Mouse (Mus musculus) neural tube, embryonic 14.5 days (tissue): ENCODE data around the gene Tex14. TPM values are rescaled to one million over a fixed set of nuclear protein-coding genes. Genes with fewer than 3 reads are reported as not detected.

Experiments
- ATAC-seq: fragments of 200-750 bp; cut with Nextera tagmentation; 2 replicates; pipeline ENCODE4 v1.8.0; 2017; ENCODE audit warnings: low read depth, mild to moderate bottlenecking, moderate TSS enrichment, moderate library complexity
- H3K27ac ChIP-seq: fragments of 300-500 bp; sonication (generic); 2 replicates; pipeline ENCODE4 v1.5.1; 2014; ENCODE audit warnings: low read depth, mild to moderate bottlenecking, control low read depth, low read length, moderate library complexity, mixed read lengths
- H3K27me3 ChIP-seq: fragments of 300-500 bp; sonication (generic); 2 replicates; pipeline ENCODE4 v1.6.1; 2014; ENCODE audit warnings: low read length; ENCODE audit not compliant: control insufficient read depth, insufficient read depth
- H3K36me3 ChIP-seq: fragments of 300-500 bp; sonication (generic); 2 replicates; pipeline ENCODE4 v1.6.1; 2014; ENCODE audit warnings: low read length, mixed read lengths; ENCODE audit not compliant: control insufficient read depth, insufficient read depth
- H3K4me1 ChIP-seq: fragments of 300-500 bp; sonication (generic); 2 replicates; pipeline ENCODE4 v1.6.1; 2014; ENCODE audit warnings: low read length; ENCODE audit not compliant: control insufficient read depth, insufficient read depth
- H3K4me2 ChIP-seq: fragments of 300-500 bp; sonication (generic); 2 replicates; pipeline ENCODE4 v1.6.1; 2014; ENCODE audit warnings: mild to moderate bottlenecking, low read depth, low read length, control low read depth
- H3K4me3 ChIP-seq: fragments of 300-500 bp; sonication (generic); 2 replicates; pipeline ENCODE4 v1.5.1; 2014; ENCODE audit warnings: low read depth, low read length, control low read depth, mixed read lengths
- H3K9ac ChIP-seq: fragments of 300-500 bp; sonication (generic); replicated peaks from 2 replicates; pipeline ENCODE4 v1.6.1; 2014; ENCODE audit warnings: low read depth, mild to moderate bottlenecking, control low read depth, low read length, mixed read lengths
- H3K9me3 ChIP-seq: fragments of 300-500 bp; sonication (generic); 2 replicates; pipeline ENCODE4 v1.6.1; 2016; ENCODE audit warnings: low read length; ENCODE audit not compliant: control insufficient read depth
- WGBS: fragments of 180-500 bp; shearing (Covaris S2); extraction: QIAGEN DNeasy Blood & Tissue Kit; methylation state at CpG from one replicate; pipeline ENCODE4 v1.1.7; 2014; 5-methylcytosine and 5-hydroxymethylcytosine counted together
- polyA plus RNA-seq: library from polyadenylated mRNA; unstranded; fragments of >200 nt; fragmentation: Nextera tagmentation; extraction: Ambion mirVana; gene quantifications from 2 replicates; pipeline ENCODE4 v1.2.1, GENCODE M21; 2014

Gene Tex14
- polyA plus RNA-seq, 1 experiment from 2014 or later: 0.51 TPM

DNA sequence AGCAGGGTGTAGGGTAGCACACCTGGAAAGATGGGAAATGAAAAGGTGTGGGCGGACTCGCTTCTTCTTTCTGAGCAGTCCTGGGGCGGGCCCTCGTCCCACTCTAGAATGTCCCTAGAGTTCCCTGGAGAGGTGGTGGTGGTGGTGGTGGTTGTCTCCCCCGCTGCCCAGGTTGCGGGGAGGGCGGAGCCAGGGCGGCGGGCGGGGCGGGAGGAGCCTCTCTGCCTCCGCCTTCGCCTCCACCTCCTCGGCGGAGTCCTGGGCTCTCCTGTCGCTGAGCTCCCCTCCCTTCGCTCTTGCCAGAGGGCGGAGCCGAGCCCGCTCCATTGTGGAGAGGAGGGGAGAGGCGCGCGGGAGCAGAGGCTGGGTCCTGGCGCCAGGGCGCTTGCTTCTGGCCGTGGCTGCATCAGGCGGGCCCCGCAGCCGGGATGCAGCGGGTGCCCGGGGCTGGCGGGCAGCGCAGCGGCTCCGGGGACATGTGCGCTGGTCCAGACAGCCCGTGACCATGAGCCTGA, 190.5 kb downstream of the Tex14 start:
- H3K27me3 ChIP-seq: no peaks in the 10 kb centered on the region
- H3K27ac ChIP-seq: peak overlapping the region; percentile 85
- WGBS: 4% methylated on average over 18 of the region's 37 CpGs
- peaks cover 28% of the 10 kb centered on the region for H3K4me1 ChIP-seq
- H3K4me3 ChIP-seq: peak overlapping the region; percentile 87
- peak; percentile 50 for ATAC-seq
- H3K36me3 ChIP-seq: peaks cover 27% of the 10 kb centered on the region
- peak overlapping the region; percentile 80 for H3K4me2 ChIP-seq
- peak overlapping the region; percentile 93 for H3K9ac ChIP-seq
- H3K9me3 ChIP-seq: no peaks in the 10 kb centered on the region

DNA sequence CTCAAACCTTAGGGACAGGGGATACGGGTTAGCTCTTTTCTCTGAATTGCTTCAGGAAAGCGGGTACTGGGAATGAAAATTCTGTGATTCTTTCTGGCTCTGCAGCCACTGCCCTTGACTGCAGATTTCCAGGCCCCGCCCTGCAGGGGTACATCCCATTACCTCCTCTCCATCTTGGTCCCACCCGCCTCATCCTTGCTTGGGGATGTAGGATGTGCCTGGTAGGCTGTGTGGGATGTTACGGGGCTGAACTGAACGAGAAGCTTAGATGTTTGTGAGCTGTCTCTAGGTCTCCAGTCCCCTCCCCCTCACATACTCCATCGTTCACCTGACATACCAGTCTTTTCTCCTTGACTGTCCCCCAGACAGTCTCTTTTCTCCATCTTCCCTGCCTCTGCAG, 191.1 kb downstream of the Tex14 start:
- Histone ChIP-seq H3K36me3 (peaks cover 33% of the 10 kb centered on the region), H3K9me3 (no peaks in the 10 kb centered on the region), H3K4me2 (peak overlapping the region; percentile 80), H3K27ac (peak overlapping the region; percentile 85), H3K27me3 (no peaks in the 10 kb centered on the region), H3K9ac (peak overlapping the region; percentile 93), H3K4me1 (peaks cover 24% of the 10 kb centered on the region), H3K4me3 (peak overlapping the region; percentile 87)
- WGBS: 3% methylated on average over 7 of the region's 7 CpGs
- no peak for ATAC-seq

DNA sequence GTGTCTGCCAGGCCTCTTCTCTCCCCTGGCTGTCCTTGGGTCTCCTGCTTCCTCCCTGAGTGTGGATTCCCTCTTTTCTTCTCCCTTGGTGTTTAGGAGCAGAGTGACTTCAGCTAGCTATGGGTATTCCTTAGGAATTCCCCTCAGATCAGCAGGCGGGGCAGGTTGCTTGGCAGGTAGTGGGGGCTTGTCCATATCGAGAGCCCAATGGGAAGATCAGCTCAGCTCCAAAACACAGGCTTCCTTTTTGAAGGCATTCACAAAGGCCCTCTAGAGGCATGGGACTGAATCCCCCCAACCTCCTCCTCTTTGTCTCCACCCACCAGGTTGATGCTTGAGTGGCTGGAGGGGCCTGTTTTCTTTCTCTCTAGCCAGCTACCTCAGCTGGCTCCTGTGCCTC, 191.6 kb downstream of the Tex14 start:
- Histone ChIP-seq H3K9me3 (no peaks in the 10 kb centered on the region), H3K27ac (peak overlapping the region; percentile 85), H3K4me3 (peak overlapping the region; percentile 87), H3K4me2 (peak overlapping the region; percentile 80), H3K36me3 (peaks cover 37% of the 10 kb centered on the region), H3K9ac (peak overlapping the region; percentile 93), H3K4me1 (peaks cover 24% of the 10 kb centered on the region), H3K27me3 (no peaks in the 10 kb centered on the region)
- 37% methylated on average over 2 of the region's 2 CpGs for WGBS
- ATAC-seq: no peak

DNA sequence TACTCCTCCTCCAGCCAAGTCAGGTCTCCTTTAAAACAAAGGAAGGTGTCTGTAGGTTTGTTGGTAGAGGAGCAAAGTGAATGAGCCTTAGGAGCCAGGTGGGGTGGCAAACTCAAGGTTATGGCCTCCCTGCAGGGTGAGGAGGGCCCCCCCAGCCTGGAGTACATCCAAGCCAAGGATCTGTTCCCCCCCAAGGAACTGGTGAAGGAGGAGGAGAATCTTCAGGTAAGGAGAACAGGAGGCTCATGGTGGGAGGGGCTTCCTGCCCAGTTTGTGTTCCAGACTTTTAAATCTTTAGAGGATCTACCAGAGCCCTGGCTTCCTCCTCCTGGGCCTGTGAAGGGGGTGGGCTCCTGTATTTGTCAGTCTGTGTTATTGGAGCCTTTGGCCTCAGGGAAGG, 192.2 kb downstream of the Tex14 start:
- Histone ChIP-seq H3K27me3 (no peaks in the 10 kb centered on the region), H3K4me3 (peak overlapping the region; percentile 87), H3K4me2 (peak overlapping the region; percentile 80), H3K9me3 (no peaks in the 10 kb centered on the region), H3K36me3 (peaks cover 43% of the 10 kb centered on the region), H3K27ac (peak overlapping the region; percentile 85; the same call in 1 of the 2 replicates), H3K9ac (peak overlapping the region; percentile 93), H3K4me1 (peaks cover 24% of the 10 kb centered on the region)
- ATAC-seq: no peak

DNA sequence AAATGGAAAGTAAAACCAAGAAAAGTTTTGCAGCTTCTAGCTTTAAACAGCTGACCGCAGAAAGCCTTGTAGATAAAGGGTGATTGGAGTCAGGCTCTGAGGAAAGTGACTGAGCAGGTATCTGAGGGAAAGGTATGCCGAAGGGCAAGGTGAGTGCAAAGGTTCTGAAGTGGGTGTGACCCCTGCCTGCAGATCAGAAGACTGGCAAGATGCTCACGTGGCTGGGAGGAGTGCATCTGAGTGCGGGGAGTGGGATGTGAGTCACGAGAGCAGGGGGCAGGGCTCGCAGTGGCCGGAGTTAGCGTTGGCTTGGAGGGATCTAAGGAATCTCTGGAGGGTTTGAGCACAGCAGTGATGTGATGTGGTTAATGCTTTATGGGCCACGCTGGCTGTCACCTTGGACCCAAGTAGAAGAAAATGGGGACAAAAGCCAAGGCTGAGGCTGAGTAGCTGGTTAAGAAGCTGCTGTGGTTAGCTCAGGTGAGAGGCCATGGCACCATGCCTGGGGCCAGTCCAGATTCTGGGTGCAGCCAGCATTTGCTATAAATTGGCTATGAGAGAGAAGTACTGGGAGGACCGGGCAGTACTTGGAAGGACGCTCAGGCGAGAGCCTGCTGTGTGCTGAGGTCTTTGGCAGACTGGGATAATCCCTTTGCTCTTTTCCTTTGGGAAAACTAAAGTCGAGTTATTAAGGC, 194.7 kb downstream of the Tex14 start:
- no peak overlapping the region for H3K9ac ChIP-seq
- H3K36me3 ChIP-seq: peaks cover 68% of the 10 kb centered on the region
- peaks cover 15% of the 10 kb centered on the region; the same call in 1 of the 2 replicates for H3K4me1 ChIP-seq
- ATAC-seq: no peak
- H3K27me3 ChIP-seq: no peaks in the 10 kb centered on the region
- WGBS: 90% methylated on average over 13 of the region's 13 CpGs
- H3K4me2 ChIP-seq: no peak overlapping the region
- no peak overlapping the region for H3K4me3 ChIP-seq
- H3K9me3 ChIP-seq: no peaks in the 10 kb centered on the region
- no peak overlapping the region for H3K27ac ChIP-seq

DNA sequence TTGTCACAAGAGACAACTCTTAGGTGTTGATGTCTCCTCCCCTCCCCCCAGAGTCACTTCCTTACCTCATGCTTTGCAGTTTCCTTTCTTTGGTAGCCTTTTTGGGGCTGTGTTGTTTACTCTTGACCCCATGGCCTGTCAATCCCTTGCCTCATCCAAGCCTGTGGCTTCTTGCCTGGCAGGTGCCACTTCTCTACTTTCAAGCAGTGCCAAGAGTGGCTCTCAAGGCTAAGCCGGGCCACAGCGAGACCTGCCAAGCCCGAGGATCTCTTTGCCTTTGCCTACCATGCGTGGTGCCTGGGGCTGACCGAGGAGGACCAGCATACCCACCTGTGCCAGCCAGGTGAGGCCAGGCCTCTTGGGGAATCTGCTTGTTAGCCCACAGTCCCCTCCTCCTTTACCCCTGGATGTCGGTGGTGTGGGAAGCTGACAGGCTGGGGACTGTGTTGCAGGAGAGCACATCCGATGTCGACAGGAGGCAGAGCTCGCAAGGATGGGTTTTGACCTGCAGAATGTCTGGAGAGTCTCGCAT, 195.5 kb downstream of the Tex14 start:
- ATAC-seq: no peak
- peaks cover 76% of the 10 kb centered on the region for H3K36me3 ChIP-seq
- 95% methylated on average over 10 of the region's 10 CpGs for WGBS

DNA sequence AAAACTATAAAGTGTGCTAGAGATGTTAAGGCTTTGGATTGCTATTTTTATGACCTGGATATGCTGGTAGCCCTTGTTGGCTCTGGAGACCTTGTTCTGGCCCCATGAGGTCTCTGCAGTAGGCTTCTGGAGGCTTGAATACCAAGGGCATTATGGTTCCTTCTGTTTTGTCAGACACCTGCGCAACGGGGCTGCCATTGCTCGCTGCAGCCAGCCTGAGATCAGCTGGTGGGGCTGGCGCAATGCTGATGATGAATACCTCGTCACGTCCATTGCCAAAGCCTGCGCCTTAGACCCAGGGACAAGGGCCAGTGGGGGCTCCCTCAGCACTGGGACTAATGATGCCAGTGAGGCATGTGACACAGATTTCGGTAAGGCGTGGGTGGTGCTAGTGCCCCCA, 197.4 kb downstream of the Tex14 start:
- H3K9me3 ChIP-seq: no peaks in the 10 kb centered on the region
- no peak for ATAC-seq
- H3K36me3 ChIP-seq: peaks cover 93% of the 10 kb centered on the region
- WGBS: 93% methylated on average over 9 of the region's 9 CpGs
- no peak overlapping the region for H3K4me2 ChIP-seq
- no peak overlapping the region for H3K9ac ChIP-seq
- no peaks in the 10 kb centered on the region for H3K27me3 ChIP-seq
- no peak overlapping the region for H3K4me3 ChIP-seq
- no peaks in the 10 kb centered on the region for H3K4me1 ChIP-seq
- H3K27ac ChIP-seq: no peak overlapping the region

More for the DNA sequence above, 195.5 kb downstream of the Tex14 start:
- Histone ChIP-seq H3K9me3 (no peaks in the 10 kb centered on the region), H3K4me1 (peaks cover 11% of the 10 kb centered on the region; the same call in 1 of the 2 replicates), H3K4me3 (no peak overlapping the region), H3K27ac (no peak overlapping the region), H3K9ac (no peak overlapping the region), H3K4me2 (no peak overlapping the region), H3K27me3 (no peaks in the 10 kb centered on the region)

DNA sequence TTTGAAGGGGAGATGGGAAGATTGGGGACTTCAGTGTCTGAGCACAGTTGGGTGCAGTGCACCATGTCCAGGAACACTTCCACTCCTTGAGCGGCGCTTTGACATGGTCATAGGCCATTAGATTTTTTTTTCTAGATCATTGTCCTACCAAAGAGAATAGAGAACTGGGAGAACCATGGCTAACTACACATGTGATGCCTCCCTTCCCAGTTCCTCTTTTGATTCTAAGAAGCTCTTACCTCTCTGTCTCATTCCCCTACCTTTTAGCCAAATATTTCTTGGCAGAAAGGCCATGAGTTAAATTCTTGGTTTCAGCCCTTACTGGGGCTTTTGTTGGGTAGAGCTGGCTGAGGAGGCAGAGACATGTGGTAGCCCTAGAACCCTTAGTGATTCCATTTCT, 198.7 kb downstream of the Tex14 start:
- Histone ChIP-seq H3K4me2 (no peak overlapping the region), H3K27ac (no peak overlapping the region), H3K4me1 (no peaks in the 10 kb centered on the region), H3K27me3 (no peaks in the 10 kb centered on the region), H3K9ac (no peak overlapping the region), H3K4me3 (no peak overlapping the region), H3K36me3 (peaks cover 95% of the 10 kb centered on the region), H3K9me3 (no peaks in the 10 kb centered on the region)
- no peak for ATAC-seq
- 97% methylated on average over 2 of the region's 2 CpGs for WGBS
